In genomic region chr9:103899311-103899710, GRCm38 (mm10) we compare ENCODE assay signal across 24 mouse cellular contexts.
A peak's percentile ranks its signal among the peaks of the same experiment; 100 is the strongest.
DNase-seq lines count a peak whose midpoint lies in the region; ATAC-seq and TF ChIP-seq lines count a peak whose summit lies in the region.
"Had no signal": no experiment of that assay in that cellular context is flagged by ENCODE, and none has a peak within 500 bp of the region (broad histone marks: within the 10 kb centered on the region; RNA-seq: fewer than 3 reads in every experiment).

No protein-coding gene starts in this region.

- H3K9ac ChIP-seq in hindbrain, embryonic 11.5 days (ENCODE audit: low read depth, low read length): no peak overlapping the region
- no peak overlapping the region for H3K9ac ChIP-seq in hindbrain, embryonic 13.5 days
- no peak overlapping the region for H3K9ac ChIP-seq in intestine, embryonic 16.5 days (ENCODE audit: low read depth, low read length)
- no peak overlapping the region for H3K9ac ChIP-seq in stomach, postnatal 0 days (ENCODE audit: low read length)
- H3K9ac ChIP-seq in kidney, embryonic 14.5 days (ENCODE audit: low read depth, low read length): no peak overlapping the region
- H3K9ac ChIP-seq: embryonic facial prominence, embryonic 15.5 days; hindbrain, embryonic 14.5 days; limb, embryonic 15.5 days; liver, embryonic 15.5 days; neural tube, embryonic 12.5 days had no signal

- no peaks in the 10 kb centered on the region for H3K9me3 ChIP-seq in hindbrain, embryonic 11.5 days (ENCODE audit: control insufficient read depth, low read length)
- H3K9me3 ChIP-seq in hindbrain, embryonic 13.5 days: no peaks in the 10 kb centered on the region
- H3K9me3 ChIP-seq in intestine, embryonic 16.5 days (ENCODE audit: control insufficient read depth, low read length): no peaks in the 10 kb centered on the region
- H3K9me3 ChIP-seq in stomach, postnatal 0 days (ENCODE audit: control insufficient read depth, low read length): no peaks in the 10 kb centered on the region
- no peaks in the 10 kb centered on the region for H3K9me3 ChIP-seq in kidney, embryonic 14.5 days (ENCODE audit: control insufficient read depth, low read length)
- H3K9me3 ChIP-seq: embryonic facial prominence, embryonic 15.5 days; limb, embryonic 15.5 days; liver, embryonic 15.5 days; midbrain, embryonic 10.5 days; neural tube, embryonic 12.5 days had no signal

- no peak for TF ChIP-seq CTCF in stomach, postnatal 0 days (IDR thresholded peaks at IDR 0.05; ENCODE audit: low read depth)

- no peak overlapping the region for H3K4me2 ChIP-seq in hindbrain, embryonic 11.5 days (replicated peaks; ENCODE audit: low read depth, low read length)
- no peak overlapping the region for H3K4me2 ChIP-seq in hindbrain, embryonic 13.5 days
- H3K4me2 ChIP-seq in intestine, embryonic 16.5 days (ENCODE audit: low read depth, low read length): no peak overlapping the region
- H3K4me2 ChIP-seq in stomach, postnatal 0 days (replicated peaks; ENCODE audit: low read depth): no peak overlapping the region
- H3K4me2 ChIP-seq in kidney, embryonic 14.5 days (replicated peaks; ENCODE audit: low read depth, low read length): no peak overlapping the region
- H3K4me2 ChIP-seq: embryonic facial prominence, embryonic 15.5 days; heart, embryonic 11.5 days; hindbrain, embryonic 14.5 days; limb, embryonic 15.5 days; liver, embryonic 15.5 days; neural tube, embryonic 12.5 days had no signal

- H3K27me3 ChIP-seq in hindbrain, embryonic 11.5 days (ENCODE audit: control insufficient read depth, insufficient read depth, low read length): no peaks in the 10 kb centered on the region
- H3K27me3 ChIP-seq in hindbrain, embryonic 13.5 days: no peaks in the 10 kb centered on the region
- H3K27me3 ChIP-seq in intestine, embryonic 16.5 days (replicated peaks; ENCODE audit: control insufficient read depth, insufficient read depth, low read length): no peaks in the 10 kb centered on the region
- H3K27me3 ChIP-seq in stomach, postnatal 0 days (ENCODE audit: control insufficient read depth, insufficient read depth, low read length): no peaks in the 10 kb centered on the region
- H3K27me3 ChIP-seq in kidney, embryonic 14.5 days (ENCODE audit: control insufficient read depth, insufficient read depth, low read length): no peaks in the 10 kb centered on the region
- H3K27me3 ChIP-seq: embryonic facial prominence, embryonic 15.5 days; limb, embryonic 15.5 days; liver, embryonic 15.5 days; neural tube, embryonic 12.5 days had no signal

- TF ChIP-seq EP300 in stomach, postnatal 0 days (optimal IDR thresholded peaks at IDR 0.05): no peak

- H3K27ac ChIP-seq in hindbrain, embryonic 11.5 days (ENCODE audit: low read depth, low read length): no peak overlapping the region
- H3K27ac ChIP-seq in hindbrain, embryonic 13.5 days: no peak overlapping the region
- no peak overlapping the region for H3K27ac ChIP-seq in intestine, embryonic 16.5 days (ENCODE audit: low read length)
- H3K27ac ChIP-seq in stomach, postnatal 0 days (replicated peaks): no peak overlapping the region
- H3K27ac ChIP-seq in kidney, embryonic 14.5 days (ENCODE audit: low read depth, low read length): no peak overlapping the region
- H3K27ac ChIP-seq: embryonic facial prominence, embryonic 15.5 days; hindbrain, embryonic 14.5 days; limb, embryonic 15.5 days; liver, embryonic 15.5 days; macrophage; midbrain, embryonic 10.5 days; neural tube, embryonic 12.5 days had no signal

- no peak for ATAC-seq in hindbrain, embryonic 11.5 days (ENCODE audit: low FRiP score)
- no peak for ATAC-seq in hindbrain, embryonic 13.5 days (ENCODE audit: low FRiP score)
- ATAC-seq in intestine, embryonic 16.5 days: peak; percentile 90
- ATAC-seq in stomach, postnatal 0 days (ENCODE audit: low FRiP score, low TSS enrichment): peak; percentile 57; the same call in 1 of the 2 replicates
- ATAC-seq in kidney, embryonic 14.5 days (ENCODE audit: low FRiP score, low TSS enrichment): no peak
- ATAC-seq: CD4-positive, CD25-positive, alpha-beta regulatory T cell, adult 4 months; forebrain, embryonic 16.5 days had no signal

- H3K4me3 ChIP-seq in hindbrain, embryonic 11.5 days (ENCODE audit: low read depth, low read length): no peak overlapping the region
- H3K4me3 ChIP-seq in hindbrain, embryonic 13.5 days: no peak overlapping the region
- no peak overlapping the region for H3K4me3 ChIP-seq in intestine, embryonic 16.5 days (ENCODE audit: low read length)
- no peak overlapping the region for H3K4me3 ChIP-seq in stomach, postnatal 0 days (ENCODE audit: low read depth, low read length)
- no peak overlapping the region for H3K4me3 ChIP-seq in kidney, embryonic 14.5 days (ENCODE audit: low read length)
- H3K4me3 ChIP-seq: embryonic facial prominence, embryonic 15.5 days; limb, embryonic 15.5 days; liver, embryonic 15.5 days; midbrain, embryonic 10.5 days; neural tube, embryonic 12.5 days had no signal

- no peaks in the 10 kb centered on the region for H3K36me3 ChIP-seq in hindbrain, embryonic 11.5 days (ENCODE audit: control insufficient read depth, insufficient read depth, low read length)
- H3K36me3 ChIP-seq in hindbrain, embryonic 13.5 days: no peaks in the 10 kb centered on the region
- no peaks in the 10 kb centered on the region for H3K36me3 ChIP-seq in intestine, embryonic 16.5 days (ENCODE audit: control insufficient read depth, insufficient read depth, low read length)
- no peaks in the 10 kb centered on the region for H3K36me3 ChIP-seq in stomach, postnatal 0 days (ENCODE audit: control insufficient read depth, insufficient read depth, low read length)
- H3K36me3 ChIP-seq in kidney, embryonic 14.5 days (ENCODE audit: control insufficient read depth, insufficient read depth, low read length): no peaks in the 10 kb centered on the region
- H3K36me3 ChIP-seq: embryonic facial prominence, embryonic 15.5 days; limb, embryonic 15.5 days; liver, embryonic 15.5 days; midbrain, embryonic 10.5 days; neural tube, embryonic 12.5 days had no signal

- no peaks in the 10 kb centered on the region for H3K4me1 ChIP-seq in hindbrain, embryonic 11.5 days (replicated peaks; ENCODE audit: control insufficient read depth, insufficient read depth, low read length)
- no peaks in the 10 kb centered on the region for H3K4me1 ChIP-seq in hindbrain, embryonic 13.5 days (replicated peaks)
- H3K4me1 ChIP-seq in intestine, embryonic 16.5 days (ENCODE audit: control insufficient read depth, insufficient read depth, low read length): no peaks in the 10 kb centered on the region
- no peaks in the 10 kb centered on the region for H3K4me1 ChIP-seq in stomach, postnatal 0 days (replicated peaks; ENCODE audit: control insufficient read depth, insufficient read depth)
- no peaks in the 10 kb centered on the region for H3K4me1 ChIP-seq in kidney, embryonic 14.5 days (ENCODE audit: control insufficient read depth, insufficient read depth, low read length)
- H3K4me1 ChIP-seq: embryonic facial prominence, embryonic 15.5 days; limb, embryonic 15.5 days; liver, embryonic 15.5 days; midbrain, embryonic 10.5 days; neural tube, embryonic 12.5 days had no signal

- peak; percentile 3 for DNase-seq in hindbrain, embryonic 11.5 days (ENCODE audit: low spot score)
- DNase-seq in MN1 (ENCODE audit: low spot score): peak; percentile 38
- no peak for DNase-seq in stomach, postnatal 0 days (ENCODE audit: low spot score)
- DNase-seq in right cerebral cortex, postnatal 14 days: no peak
- DNase-seq: cerebellum, adult 18-20 months; cerebellum, postnatal 36 days; gastrocnemius, postnatal 36 days; heart, postnatal 10 days; kidney, adult 9 months; kidney, postnatal 36 days; right cerebral cortex, postnatal 25 days had no signal

- 80% methylated on average over 2 of the region's 2 CpGs for whole genome bisulfite sequencing in hindbrain, embryonic 11.5 days
- WGBS in hindbrain, embryonic 13.5 days: 70% methylated on average over 2 of the region's 2 CpGs
- 52% methylated on average over 2 of the region's 2 CpGs for WGBS in intestine, embryonic 16.5 days
- 37% methylated on average over 2 of the region's 2 CpGs for WGBS in stomach, postnatal 0 days
- 83% methylated on average over 2 of the region's 2 CpGs for WGBS in kidney, embryonic 14.5 days

Comparison
In these comparisons a context has a peak if more than half of its experiments do, and no peak if none do; other contexts are left out.
1. ATAC-seq: peak in intestine, embryonic 16.5 days (single experiment) and stomach, postnatal 0 days (single experiment); none in hindbrain, embryonic 11.5 days (single experiment), hindbrain, embryonic 13.5 days (single experiment) and kidney, embryonic 14.5 days (single experiment).
2. DNase-seq: peak in hindbrain, embryonic 11.5 days (single experiment) and MN1 (single experiment); none in stomach, postnatal 0 days (single experiment) and right cerebral cortex, postnatal 14 days (single experiment).